Mouse (Mus musculus) kidney, adult 2 months (tissue): ENCODE measurements around the gene Micu2. TPM values are rescaled to one million over a fixed set of nuclear protein-coding genes. Genes with fewer than 3 reads are reported as not detected.
"Not testable (repeated sequence)": the region's sequence is repeated elsewhere in the genome, so short reads cannot be mapped to it uniquely, and the experiment has no call there.

ENCODE experiments used
- DNase-seq: peaks from one replicate; pipeline ENCODE4 v3.0.0; 2021
- H3K27ac ChIP-seq: fragments of 200-500 bp; 2 replicates; pipeline ENCODE4 v1.5.1; 2012; ENCODE audit warnings: low read depth, low read length, control low read depth, inconsistent platforms; ENCODE audit not compliant: insufficient read depth
- H3K27me3 ChIP-seq: fragments of 200-500 bp; replicated peaks from 2 replicates; pipeline ENCODE4 v1.6.1; 2012; ENCODE audit warnings: mild to moderate bottlenecking, moderate library complexity, low read length, inconsistent platforms; ENCODE audit not compliant: control insufficient read depth, insufficient read depth
- H3K36me3 ChIP-seq: fragments of 200-500 bp; 2 replicates; pipeline ENCODE4 v1.6.1; 2012; ENCODE audit warnings: mild to moderate bottlenecking, moderate library complexity, low read length, inconsistent platforms; ENCODE audit not compliant: control insufficient read depth, insufficient read depth
- H3K4me1 ChIP-seq: fragments of 200-500 bp; 2 replicates; pipeline ENCODE4 v1.6.1; 2011; ENCODE audit warnings: low read length; ENCODE audit not compliant: control insufficient read depth, insufficient read depth
- H3K4me3 ChIP-seq: fragments of 200-500 bp; 2 replicates; pipeline ENCODE4 v1.5.1; 2011; ENCODE audit warnings: mild to moderate bottlenecking, low read depth, low read length, control low read depth; ENCODE audit not compliant: insufficient read depth
- CTCF ChIP-seq: fragments of 200-500 bp; conservative IDR thresholded peaks from 2 replicates; pipeline ENCODE4 v1.5.1; 2011; ENCODE audit warnings: low read depth, mild to moderate bottlenecking, control low read depth, low read length, moderate library complexity, mixed read lengths; ENCODE audit not compliant: insufficient read depth, insufficient read length
- POLR2A ChIP-seq: fragments of 200-500 bp; IDR thresholded peaks from one replicate; pipeline ENCODE4 v1.6.1; 2011; ENCODE audit warnings: low read depth, low read length, control low read depth
- WGBS: fragments of 180-500 bp; shearing (Covaris S2); methylation state at CpG from one replicate; pipeline ENCODE4 v1.1.7; 2018; 5-methylcytosine and 5-hydroxymethylcytosine counted together
- polyA plus RNA-seq: library from polyadenylated mRNA; depleted of rRNA; stranded (reverse); fragments of >200 nt; gene quantifications from 2 replicates; pipeline ENCODE4 v1.2.3, GENCODE M21; 2012

Gene Micu2
- polyA plus RNA-seq, 1 experiment: 24.8 TPM

DNA sequence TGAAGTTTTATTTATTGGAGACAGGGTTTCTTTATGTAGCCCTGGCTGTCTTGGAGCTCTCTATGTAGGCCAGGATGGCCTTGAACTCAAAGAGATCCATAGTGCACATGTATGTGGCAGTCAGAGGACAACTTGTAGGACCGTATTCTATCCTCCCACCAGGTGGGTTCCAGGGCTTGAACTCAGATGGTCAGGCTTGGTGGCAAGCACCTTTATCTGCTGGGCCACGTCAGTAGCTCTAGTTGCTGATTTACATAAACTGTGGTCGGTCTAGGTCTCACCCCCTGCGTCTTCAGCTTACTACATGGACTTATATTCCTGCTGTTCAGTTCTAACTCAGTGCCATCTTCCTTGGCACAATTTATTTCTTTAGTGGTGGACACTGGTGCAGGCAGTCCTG lies 87.7 kb downstream of the Micu2 start:
- no peaks in the 10 kb centered on the region for H3K27me3 ChIP-seq
- TF ChIP-seq CTCF: no peak
- no peak for TF ChIP-seq POLR2A
- no peaks in the 10 kb centered on the region; the same call in 1 of the 2 replicates for H3K4me1 ChIP-seq
- no peak overlapping the region for H3K27ac ChIP-seq
- H3K36me3 ChIP-seq: no peaks in the 10 kb centered on the region
- H3K4me3 ChIP-seq: no peak overlapping the region
- 88% methylated on average over 4 of the region's 4 CpGs for WGBS
- DNase-seq: no peak

DNA sequence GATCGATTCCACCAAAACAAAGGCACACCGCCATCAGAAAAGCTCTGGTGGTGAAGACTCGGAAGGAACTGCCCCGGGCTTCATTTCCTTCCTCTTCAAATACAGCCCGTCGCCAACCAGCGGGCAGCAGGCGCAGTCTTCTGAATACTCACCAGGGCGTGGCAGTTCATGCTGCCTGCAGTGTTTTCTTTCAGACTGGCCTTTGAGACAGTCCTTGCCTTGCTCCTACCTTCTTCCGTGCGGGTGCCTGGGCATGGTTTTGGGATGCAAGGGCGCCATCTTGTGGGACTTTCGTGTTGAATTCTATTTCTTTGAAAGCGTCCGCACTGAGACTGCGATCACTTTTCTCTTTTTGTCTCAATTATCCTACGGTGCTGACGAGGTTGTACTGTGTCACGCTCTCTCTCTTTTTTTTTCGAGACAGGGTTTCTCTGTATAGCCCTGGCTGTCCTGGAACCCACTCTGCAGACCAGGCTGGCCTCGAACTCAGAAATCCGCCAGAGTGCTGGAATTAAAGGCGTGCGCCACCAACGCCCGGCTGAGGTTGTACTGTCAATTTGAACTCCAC lies 88.5 kb downstream of the Micu2 start:
- WGBS: 18% methylated on average over 26 of the region's 26 CpGs
- H3K27ac ChIP-seq: no peak overlapping the region
- no peaks in the 10 kb centered on the region; the same call in 1 of the 2 replicates for H3K4me1 ChIP-seq
- TF ChIP-seq POLR2A: no peak
- peak; percentile 92 for TF ChIP-seq CTCF
- no peaks in the 10 kb centered on the region for H3K36me3 ChIP-seq
- no peaks in the 10 kb centered on the region for H3K27me3 ChIP-seq
- H3K4me3 ChIP-seq: peak overlapping the region; percentile 7; the same call in 1 of the 2 replicates
- DNase-seq: peak; percentile 93

DNA sequence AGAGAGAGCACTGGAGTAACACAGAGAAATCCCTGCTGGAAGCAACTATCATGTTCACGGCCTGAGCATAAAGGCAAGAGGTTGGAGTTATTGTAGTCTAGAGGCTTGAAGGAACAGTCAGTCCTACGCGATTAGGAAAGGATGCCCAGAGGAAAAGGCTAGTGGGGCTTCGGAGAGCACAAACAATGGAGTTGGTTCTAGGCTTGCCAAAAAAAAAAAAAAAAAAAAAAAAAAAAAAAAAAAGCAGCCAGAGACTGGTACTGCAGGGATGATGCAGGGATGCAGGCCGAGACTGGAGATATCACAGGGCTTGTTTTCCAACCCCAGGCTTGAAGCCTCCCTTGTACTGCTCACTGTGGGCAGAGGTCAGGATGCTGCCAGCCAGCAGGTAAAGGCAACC lies 89.8 kb downstream of the Micu2 start:
- H3K36me3 ChIP-seq: no peaks in the 10 kb centered on the region
- H3K27me3 ChIP-seq: no peaks in the 10 kb centered on the region
- H3K4me3 ChIP-seq: no peak overlapping the region
- H3K4me1 ChIP-seq: no peaks in the 10 kb centered on the region; the same call in 1 of the 2 replicates
- no peak overlapping the region for H3K27ac ChIP-seq
- DNase-seq: no peak
- WGBS: 69% methylated on average over 5 of the region's 5 CpGs
- TF ChIP-seq CTCF (no peak), POLR2A (no peak)

DNA sequence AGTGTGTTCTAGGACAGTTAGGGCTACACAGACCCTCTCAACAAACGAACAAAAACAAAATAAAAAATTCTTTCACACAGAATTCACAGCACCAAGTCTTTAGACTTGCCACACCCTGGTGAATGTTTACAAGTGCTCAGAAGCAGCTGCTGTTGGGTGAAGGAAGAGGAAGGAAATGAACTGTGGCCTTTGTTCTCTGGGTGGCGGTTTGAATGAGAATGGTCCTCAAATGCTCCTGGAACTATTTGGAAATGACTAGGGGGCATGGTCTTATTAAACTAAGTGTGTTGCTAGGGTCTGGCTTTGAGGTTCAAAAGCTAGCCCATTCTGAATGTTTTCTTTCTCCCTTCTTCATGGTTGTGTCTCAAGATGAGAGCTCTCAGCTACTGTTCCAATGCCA lies 90.6 kb downstream of the Micu2 start:
- no peak overlapping the region for H3K27ac ChIP-seq
- H3K4me3 ChIP-seq: no peak overlapping the region
- no peaks in the 10 kb centered on the region for H3K27me3 ChIP-seq
- TF ChIP-seq CTCF (no peak), POLR2A (no peak)
- DNase-seq: peak; percentile 17
- 47% methylated on average over 2 of the region's 2 CpGs for WGBS
- no peaks in the 10 kb centered on the region for H3K36me3 ChIP-seq
- no peaks in the 10 kb centered on the region; the same call in 1 of the 2 replicates for H3K4me1 ChIP-seq

DNA sequence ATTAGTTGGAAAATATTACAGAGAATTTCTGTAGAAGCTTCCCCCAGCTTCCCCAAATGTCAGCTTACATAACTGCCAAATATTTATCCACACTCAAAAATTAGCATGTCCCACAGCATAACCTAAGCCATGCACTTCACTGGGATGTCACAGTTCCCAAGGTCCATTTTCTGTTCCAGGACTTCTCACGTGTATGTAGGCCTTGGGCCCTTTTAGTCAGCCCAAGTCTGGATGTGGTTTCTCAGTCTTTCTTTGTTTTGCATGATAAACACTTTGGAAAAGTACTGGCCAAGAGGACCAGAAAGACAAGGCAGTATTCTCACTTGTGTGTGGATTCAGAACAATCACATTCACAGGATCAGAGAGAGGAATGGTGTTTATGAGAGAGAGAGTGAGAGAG lies 97.1 kb downstream of the Micu2 start:
- H3K27me3 ChIP-seq: no peaks in the 10 kb centered on the region
- H3K4me3 ChIP-seq: no peak overlapping the region
- no peak overlapping the region for H3K27ac ChIP-seq
- no peak for TF ChIP-seq CTCF
- TF ChIP-seq POLR2A: no peak
- no peak for DNase-seq
- 69% methylated on average over 1 of the region's 1 CpGs for WGBS
- H3K36me3 ChIP-seq: no peaks in the 10 kb centered on the region
- H3K4me1 ChIP-seq: no peaks in the 10 kb centered on the region

DNA sequence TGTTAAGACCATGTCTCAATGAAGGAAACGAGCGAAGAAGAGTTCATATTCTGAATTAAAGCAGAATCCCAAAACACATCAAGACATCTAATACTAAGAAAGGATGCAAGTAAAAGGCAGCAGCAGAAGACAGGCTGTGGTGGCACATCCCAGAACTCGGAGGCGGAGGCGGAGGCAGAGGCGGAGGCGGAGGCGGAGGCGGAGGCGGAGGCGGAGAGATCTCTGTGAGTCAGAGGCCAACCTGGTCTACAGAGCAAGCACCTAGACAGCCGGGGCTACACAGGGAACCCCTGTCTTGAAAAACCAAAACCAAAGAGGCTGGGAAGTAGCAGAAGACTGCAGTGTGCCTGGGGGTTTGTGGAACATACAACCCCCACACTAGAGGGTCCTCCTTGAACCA lies 102.2 kb downstream of the Micu2 start:
- H3K4me1 ChIP-seq: no peaks in the 10 kb centered on the region
- no peak overlapping the region for H3K4me3 ChIP-seq
- no peaks in the 10 kb centered on the region; the same call in 1 of the 2 replicates for H3K27me3 ChIP-seq
- TF ChIP-seq POLR2A (no peak), CTCF (no peak)
- WGBS: 97% methylated on average over 12 of the region's 12 CpGs
- H3K27ac ChIP-seq: no peak overlapping the region
- H3K36me3 ChIP-seq: no peaks in the 10 kb centered on the region
- DNase-seq: no peak

DNA sequence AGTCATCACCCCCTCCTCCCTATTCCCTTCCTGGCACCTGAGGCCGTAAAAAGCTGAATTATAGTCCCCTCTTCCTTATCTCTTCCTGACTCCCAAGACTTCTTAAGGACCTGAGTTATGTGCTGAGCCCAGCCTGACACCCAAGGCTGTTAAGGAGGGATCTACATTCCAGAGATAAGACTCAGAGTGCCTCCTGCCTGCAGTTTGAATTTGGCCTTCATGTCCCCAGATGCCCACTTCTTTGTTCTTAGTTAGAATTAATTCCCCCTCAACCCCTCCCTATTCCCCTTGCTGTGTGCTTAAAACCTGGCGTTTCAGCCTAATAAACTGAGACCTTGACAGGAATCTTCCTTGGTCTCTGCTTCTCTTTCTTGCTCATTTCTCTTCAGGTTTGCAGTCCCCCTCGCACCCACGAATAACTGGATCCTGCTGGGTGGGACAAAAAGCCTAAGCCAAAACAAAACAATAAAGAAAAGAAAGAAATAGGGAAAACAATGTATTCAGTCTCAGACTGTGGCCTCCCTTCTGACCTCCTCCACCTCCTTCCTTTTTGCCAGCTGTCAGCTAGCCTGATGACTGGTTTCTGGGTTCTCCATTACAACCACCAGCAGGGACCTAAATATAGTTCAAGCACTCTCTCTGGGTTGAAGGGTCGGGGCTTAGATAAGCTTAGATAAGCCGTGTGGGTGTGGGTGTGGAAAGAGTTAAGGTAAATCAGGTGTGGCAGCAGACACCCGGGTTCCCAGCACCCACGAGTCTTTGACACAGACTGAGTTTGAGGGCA lies 102.8 kb downstream of the Micu2 start:
- not testable (repeated sequence) for H3K36me3 ChIP-seq, DNase-seq, H3K27me3 ChIP-seq, H3K4me1 ChIP-seq, H3K4me3 ChIP-seq, H3K27ac ChIP-seq
- WGBS: 70% methylated on average over 8 of the region's 8 CpGs

DNA sequence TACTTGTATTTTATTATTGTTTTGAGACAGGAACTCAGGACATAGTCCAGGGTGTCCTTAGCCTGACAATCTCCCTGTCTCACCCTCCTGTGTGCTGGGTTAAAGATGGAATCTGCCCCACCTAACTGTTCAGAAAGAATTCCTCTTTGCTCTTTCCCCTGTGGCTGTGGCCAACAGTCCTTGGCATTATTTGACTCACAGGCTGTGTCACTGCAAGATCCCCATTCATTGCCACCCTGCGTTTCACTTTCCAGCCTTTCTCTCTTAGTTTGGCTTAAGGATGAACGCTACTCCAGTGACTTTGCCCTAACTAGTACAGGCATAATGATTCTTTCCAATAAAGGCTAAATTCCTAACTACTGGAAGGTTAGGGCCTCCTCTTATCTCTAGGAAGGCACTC lies 104.7 kb downstream of the Micu2 start:
- H3K4me3 ChIP-seq: no peak overlapping the region

More for the DNA sequence above, 104.7 kb downstream of the Micu2 start:
- 96% methylated on average over 2 of the region's 2 CpGs for WGBS
- H3K27me3 ChIP-seq: no peaks in the 10 kb centered on the region; the same call in 1 of the 2 replicates
- TF ChIP-seq POLR2A (no peak), CTCF (no peak)
- no peak overlapping the region for H3K27ac ChIP-seq
- H3K4me1 ChIP-seq: no peaks in the 10 kb centered on the region
- H3K36me3 ChIP-seq: no peaks in the 10 kb centered on the region
- no peak for DNase-seq
